Mouse (Mus musculus): ENCODE results near the gene Sohlh2.

The Sohlh2 gene

DNA sequence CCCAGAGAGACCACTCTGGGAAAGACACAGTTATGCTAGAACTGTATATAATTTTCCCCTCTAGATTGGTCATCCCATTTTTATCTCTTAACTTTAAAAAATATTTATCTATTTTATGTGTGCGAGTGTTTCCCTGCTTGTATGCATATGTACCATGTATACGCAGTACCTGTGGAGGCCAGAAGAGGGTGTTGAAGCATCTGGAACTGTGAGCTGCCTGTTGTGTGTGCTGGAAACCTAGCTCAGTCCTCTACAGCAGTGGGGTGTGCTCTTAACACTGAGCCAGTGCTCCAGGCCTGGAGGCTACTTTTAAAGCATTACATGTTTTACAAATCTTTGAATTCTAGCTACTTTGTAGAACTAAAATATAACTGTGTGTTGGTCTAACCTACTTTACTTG lies 24.6 kb downstream of the Sohlh2 start:
- no peak for DNase-seq (ENCODE audit: low read depth, low spot score)

- DNase-seq (ENCODE audit: low read depth, low spot score): no peak
These were observed 25.8 kb downstream of the Sohlh2 start for GRCm38 (mm10) chr3:55207665-55208064.

DNA sequence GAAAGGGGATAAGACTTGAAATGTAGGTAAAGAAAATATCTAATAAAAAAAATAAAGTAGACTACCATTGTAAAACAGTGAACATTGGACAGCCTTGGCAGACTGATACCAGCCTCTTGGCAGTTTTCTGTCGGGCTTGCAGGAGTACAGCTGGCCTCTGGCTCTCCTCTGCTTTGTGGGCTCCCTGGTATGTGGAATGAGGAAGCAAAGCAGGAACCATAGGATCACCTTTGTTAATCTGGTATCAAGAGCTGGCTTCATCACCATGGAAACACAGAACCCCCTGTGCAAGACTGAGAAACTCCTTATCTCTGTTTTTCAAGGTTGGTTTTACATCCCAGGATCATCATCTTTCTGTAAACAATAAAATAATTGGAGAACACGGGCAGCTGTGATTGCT lies 30.4 kb downstream of the Sohlh2 start:
- no peak for DNase-seq (ENCODE audit: low read depth, low spot score)

DNA sequence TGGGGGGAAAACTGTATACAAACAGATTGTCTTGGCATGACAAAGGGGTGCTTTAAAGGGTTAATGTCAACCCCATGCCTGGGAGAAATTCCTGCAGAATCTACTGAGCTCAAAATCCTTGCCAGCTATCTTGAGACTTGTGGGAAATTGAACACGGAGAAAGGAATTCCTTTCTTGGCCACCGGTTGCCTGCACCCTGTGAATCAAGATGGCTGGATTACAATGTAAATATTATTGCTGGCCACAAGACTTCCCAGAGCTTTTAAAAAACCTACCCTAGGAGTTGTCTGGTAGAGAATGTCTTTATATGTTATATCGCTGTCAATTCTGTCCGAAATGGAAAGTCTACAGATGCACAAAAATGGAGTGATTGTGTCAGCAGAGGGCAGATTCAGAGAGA lies 32.0 kb downstream of the Sohlh2 start:
- DNase-seq (ENCODE audit: low read depth, low spot score): no peak

GRCm38 (mm10) chr3:55214413-55214812 lies 32.6 kb downstream of the Sohlh2 start:
- DNase-seq (ENCODE audit: low read depth, low spot score): no peak

GRCm38 (mm10) chr3:55222502-55222901 lies 40.7 kb downstream of the Sohlh2 start:
- no peak for DNase-seq (ENCODE audit: low read depth, low spot score)

GRCm38 (mm10) chr3:55223862-55224261 lies 42.0 kb downstream of the Sohlh2 start:
- no peak for DNase-seq (ENCODE audit: low read depth, low spot score)

DNA sequence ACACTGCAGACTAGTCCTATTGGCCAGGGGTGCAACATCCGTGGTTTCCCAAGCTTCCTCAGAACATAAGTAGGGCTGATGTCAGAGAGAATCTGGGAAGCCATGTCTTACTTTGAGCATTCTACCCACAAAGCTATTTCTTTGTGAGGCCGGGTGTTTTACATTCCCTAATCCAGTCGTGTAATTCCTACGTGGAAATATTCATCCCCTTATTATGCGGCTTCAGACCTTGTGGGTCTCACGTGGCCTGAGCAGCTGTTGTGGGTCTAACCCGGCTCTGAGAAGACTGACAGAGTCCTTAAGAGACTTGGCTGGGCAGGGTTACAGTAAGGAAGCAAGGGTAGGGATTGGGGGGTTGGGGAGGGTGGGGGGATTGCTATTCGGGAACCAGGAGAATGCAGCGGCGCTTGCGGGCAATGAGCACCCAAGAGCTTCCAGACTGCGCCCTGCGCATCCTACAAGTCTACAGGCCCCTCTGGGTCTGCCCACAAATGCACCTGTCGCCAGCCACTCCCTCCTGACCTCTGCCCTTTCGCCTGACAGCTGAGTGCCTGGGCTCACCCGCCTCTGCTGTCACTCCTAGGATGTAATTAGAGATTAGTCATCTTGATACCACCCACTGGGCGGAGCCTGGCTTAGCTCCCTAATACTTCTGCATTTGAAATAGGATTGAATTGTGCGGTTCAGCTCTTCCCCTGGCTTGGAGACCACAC lies 44.8 kb downstream of the Sohlh2 start:
- no peak for DNase-seq (ENCODE audit: low read depth, low spot score)

DNA sequence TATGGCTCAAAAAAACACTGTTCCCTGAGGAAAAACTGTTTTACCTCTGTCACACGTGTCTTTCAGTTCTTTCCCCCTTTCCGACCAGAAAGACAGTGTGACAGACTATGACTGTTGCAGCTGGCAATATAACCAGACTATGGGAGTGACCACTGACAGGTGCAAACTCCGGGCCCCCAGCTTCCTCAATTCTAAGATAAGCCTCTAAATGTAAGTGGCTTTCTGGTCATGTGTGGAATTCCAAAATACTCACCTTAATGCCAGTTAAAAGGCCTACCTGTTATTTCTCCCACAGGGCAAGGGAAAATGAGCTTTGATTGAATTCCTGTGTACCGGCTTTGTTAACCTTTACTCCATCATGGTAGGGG lies 45.4 kb downstream of the Sohlh2 start:
- no peak for DNase-seq (ENCODE audit: low read depth, low spot score)

GRCm38 (mm10) chr3:55241730-55242421 lies 60.0 kb downstream of the Sohlh2 start, which contains the start of gene Dclk1:
Gene Dclk1 (plus strand): TSS chr3:55242364.
- no peak for DNase-seq (ENCODE audit: low read depth, low spot score)

GRCm38 (mm10) chr3:55242422-55243055 lies 60.7 kb downstream of the Sohlh2 start:
- DNase-seq (ENCODE audit: low read depth, low spot score): peak; percentile 75

GRCm38 (mm10) chr3:55243056-55243471 lies 61.2 kb downstream of the Sohlh2 start:
- no peak for DNase-seq (ENCODE audit: low read depth, low spot score)

DNA sequence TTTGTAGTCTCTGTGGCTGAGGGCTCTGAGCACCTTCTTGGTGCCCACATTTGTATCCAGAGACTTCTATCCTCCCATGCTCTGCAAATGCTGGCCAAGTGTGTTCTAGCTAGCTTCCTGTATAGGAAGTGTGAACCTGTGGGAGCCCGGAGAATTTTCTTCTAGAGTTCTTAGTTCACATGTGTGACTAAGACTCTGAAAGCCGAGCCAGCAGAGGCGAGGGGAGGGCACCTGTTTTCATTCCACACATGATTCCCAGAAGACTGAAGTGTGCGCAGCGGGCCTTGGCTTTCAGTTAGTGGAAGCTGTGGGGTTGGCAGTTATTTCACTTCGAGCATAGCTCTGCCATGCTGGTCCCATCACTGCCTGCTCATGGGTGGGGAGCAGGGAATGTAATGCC lies 62.3 kb downstream of the Sohlh2 start:
- peak; percentile 79 for DNase-seq (ENCODE audit: low read depth, low spot score)

- DNase-seq (ENCODE audit: low read depth, low spot score): peak; percentile 89
These were observed 64.9 kb downstream of the Sohlh2 start for GRCm38 (mm10) chr3:55246618-55247272.

DNA sequence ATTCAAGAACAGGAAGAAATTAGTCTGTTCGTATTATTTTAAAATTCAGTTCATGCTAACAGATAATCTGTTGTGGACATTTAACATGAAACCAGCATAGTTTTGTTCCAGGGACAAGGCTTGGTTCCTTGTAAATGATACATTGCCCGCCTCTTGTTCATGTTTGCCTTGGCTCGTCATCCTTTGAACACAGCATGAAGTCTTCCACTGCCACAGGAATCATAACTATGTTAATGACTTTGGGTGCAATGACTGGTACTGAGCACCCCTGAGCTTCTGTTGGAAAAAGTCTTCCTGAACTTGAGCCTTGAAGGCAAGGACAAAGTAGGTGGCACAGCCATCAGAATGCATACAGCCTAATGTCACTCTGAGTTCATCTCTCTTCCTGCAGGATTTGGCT lies 66.2 kb downstream of the Sohlh2 start:
- DNase-seq (ENCODE audit: low read depth, low spot score): no peak

DNA sequence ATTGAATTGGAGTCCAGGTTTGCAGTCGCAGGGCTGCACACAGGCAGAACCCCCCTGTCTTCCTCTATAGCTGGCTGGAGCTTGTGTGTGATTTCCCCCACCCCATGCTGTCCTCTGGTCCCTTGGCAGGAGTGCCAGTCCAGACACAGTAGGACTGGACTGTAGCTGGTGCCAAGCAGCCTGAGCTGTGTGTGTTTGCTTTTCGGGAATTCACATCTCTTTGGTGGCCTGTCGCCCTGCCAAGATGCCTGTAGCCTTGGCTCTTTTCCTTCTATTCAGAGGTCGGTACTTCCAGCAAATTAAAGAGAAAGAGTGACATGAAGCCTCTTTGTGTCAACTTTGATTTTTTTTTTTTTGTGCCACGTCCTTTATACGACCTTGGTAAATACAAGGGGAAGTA lies 66.7 kb downstream of the Sohlh2 start:
- no peak for DNase-seq (ENCODE audit: low read depth, low spot score)

- no peak for DNase-seq (ENCODE audit: low read depth, low spot score)
These were observed 68.8 kb downstream of the Sohlh2 start for GRCm38 (mm10) chr3:55250631-55251030.

Data from telencephalon, adult 2 months (tissue).